Mouse (Mus musculus): Measurements from ENCODE around the gene Kbtbd4.

- TF ChIP-seq CTCF (IDR thresholded peaks at IDR 0.05; ENCODE audit: insufficient read depth, low read depth, low read length): no peak
- TF ChIP-seq POLR2A (IDR thresholded peaks at IDR 0.05; ENCODE audit: insufficient read depth, low read depth, low read length): no peak
Measured at GRCm38 (mm10) chr2:90931829-90932228, 27.3 kb downstream of the Kbtbd4 start.
